Mouse (Mus musculus) liver, embryonic 12.5 days (tissue): ENCODE measurements around the gene Zfp365. TPM values are rescaled to one million over a fixed set of nuclear protein-coding genes. Genes with fewer than 3 reads are reported as not detected.

Source experiments
- ATAC-seq: fragments of 200-750 bp; cut with Nextera tagmentation; 2 replicates; pipeline ENCODE4 v1.8.0; 2017; ENCODE audit warnings: moderate number of reproducible peaks, mild to moderate bottlenecking, moderate library complexity
- H3K27ac ChIP-seq: fragments of 300-500 bp; sonication (generic); 2 replicates; pipeline ENCODE4 v1.5.1; 2016; ENCODE audit warnings: mild to moderate bottlenecking
- H3K27me3 ChIP-seq: fragments of 300-500 bp; sonication (generic); replicated peaks from 2 replicates; pipeline ENCODE4 v1.6.1; 2016; ENCODE audit warnings: mild to moderate bottlenecking, moderate library complexity
- H3K36me3 ChIP-seq: fragments of 300-500 bp; sonication (generic); 2 replicates; pipeline ENCODE4 v1.6.1; 2016; ENCODE audit warnings: mild to moderate bottlenecking, moderate library complexity
- H3K4me1 ChIP-seq: fragments of 300-500 bp; sonication (generic); 2 replicates; pipeline ENCODE4 v1.6.1; 2016
- H3K4me2 ChIP-seq: fragments of 300-500 bp; sonication (generic); 2 replicates; pipeline ENCODE4 v1.6.1; 2016; ENCODE audit warnings: mild to moderate bottlenecking, moderate library complexity
- H3K4me3 ChIP-seq: fragments of 300-500 bp; sonication (generic); 2 replicates; pipeline ENCODE4 v1.5.1; 2016; ENCODE audit warnings: mild to moderate bottlenecking, moderate library complexity
- H3K9ac ChIP-seq: fragments of 300-500 bp; sonication (generic); 2 replicates; pipeline ENCODE4 v1.6.1; 2016; ENCODE audit warnings: mild to moderate bottlenecking, moderate library complexity
- H3K9me3 ChIP-seq: fragments of 300-500 bp; sonication (generic); replicated peaks from 2 replicates; pipeline ENCODE4 v1.6.1; 2016; ENCODE audit warnings: mild to moderate bottlenecking, moderate library complexity
- whole genome bisulfite sequencing: fragments of 180-500 bp; shearing (Covaris S2); methylation state at CpG from one replicate; pipeline ENCODE4 v1.1.7; 2016; ENCODE audit not compliant: insufficient replicate concordance; 5-methylcytosine and 5-hydroxymethylcytosine counted together
- polyA plus RNA-seq: library from polyadenylated mRNA; unstranded; fragments of >200 nt; fragmentation: Nextera tagmentation; extraction: Ambion mirVana; gene quantifications from 2 replicates; pipeline ENCODE4 v1.2.1, GENCODE M21; 2016

Gene Zfp365
- polyA plus RNA-seq: 0.12 and 0.17 TPM in 2 replicates

- no peak for ATAC-seq
- WGBS: 5% methylated on average over 43 of the region's 43 CpGs
- Histone ChIP-seq H3K27me3 (peaks cover 36% of the 10 kb centered on the region), H3K9me3 (no peaks in the 10 kb centered on the region), H3K4me1 (0 out of 2 replicates have a peak, but pooled peaks cover 4% of the 10 kb centered on the region), H3K27ac (no peak within 1 kb of the TSS), H3K4me3 (peak within 1 kb of the TSS; percentile 48), H3K9ac (no peak within 1 kb of the TSS), H3K4me2 (peak within 1 kb of the TSS; percentile 69), H3K36me3 (no peaks in the 10 kb centered on the region)
Measured at GRCm38 (mm10) chr10:67912337-67912776, at the start of gene Zfp365. TSS of gene Zfp365 (minus strand) at chr10:67912662.

GRCm38 (mm10) chr10:67959982-67960381, 47.5 kb upstream of the Zfp365 start:
- H3K4me3 ChIP-seq: no peak overlapping the region
- 58% methylated on average over 3 of the region's 3 CpGs for WGBS
- H3K9ac ChIP-seq: no peak overlapping the region
- no peaks in the 10 kb centered on the region for H3K4me1 ChIP-seq
- no peaks in the 10 kb centered on the region for H3K36me3 ChIP-seq
- no peak overlapping the region for H3K4me2 ChIP-seq
- ATAC-seq: no peak
- no peak overlapping the region for H3K27ac ChIP-seq
- H3K9me3 ChIP-seq: no peaks in the 10 kb centered on the region
- H3K27me3 ChIP-seq: no peaks in the 10 kb centered on the region

GRCm38 (mm10) chr10:67955982-67956381, 43.5 kb upstream of the Zfp365 start:
- H3K4me3 ChIP-seq: no peak overlapping the region
- 78% methylated on average over 2 of the region's 2 CpGs for WGBS
- H3K9me3 ChIP-seq: no peaks in the 10 kb centered on the region
- no peak overlapping the region for H3K27ac ChIP-seq
- H3K4me2 ChIP-seq: no peak overlapping the region
- no peaks in the 10 kb centered on the region for H3K4me1 ChIP-seq
- no peak for ATAC-seq
- no peaks in the 10 kb centered on the region for H3K36me3 ChIP-seq
- H3K27me3 ChIP-seq: no peaks in the 10 kb centered on the region
- H3K9ac ChIP-seq: no peak overlapping the region

GRCm38 (mm10) chr10:67951690-67952089, 39.2 kb upstream of the Zfp365 start:
- H3K9ac ChIP-seq: no peak overlapping the region
- H3K27ac ChIP-seq: no peak overlapping the region
- H3K36me3 ChIP-seq: no peaks in the 10 kb centered on the region
- no peaks in the 10 kb centered on the region for H3K4me1 ChIP-seq
- H3K9me3 ChIP-seq: no peaks in the 10 kb centered on the region
- no peak overlapping the region for H3K4me3 ChIP-seq
- no peaks in the 10 kb centered on the region for H3K27me3 ChIP-seq
- H3K4me2 ChIP-seq: no peak overlapping the region
- WGBS: 61% methylated on average over 4 of the region's 4 CpGs
- ATAC-seq: no peak

- WGBS: 35% methylated on average over 8 of the region's 8 CpGs
- Histone ChIP-seq H3K27me3 (no peaks in the 10 kb centered on the region), H3K9ac (no peak overlapping the region), H3K4me3 (no peak overlapping the region), H3K4me1 (no peaks in the 10 kb centered on the region), H3K36me3 (no peaks in the 10 kb centered on the region), H3K27ac (no peak overlapping the region), H3K4me2 (no peak overlapping the region), H3K9me3 (no peaks in the 10 kb centered on the region)
- no peak for ATAC-seq
Measured at GRCm38 (mm10) chr10:67950059-67950748, 37.7 kb upstream of the Zfp365 start.

- ATAC-seq: no peak
- H3K36me3 ChIP-seq: no peaks in the 10 kb centered on the region
- no peaks in the 10 kb centered on the region for H3K4me1 ChIP-seq
- H3K27ac ChIP-seq: no peak overlapping the region
- 70% methylated on average over 4 of the region's 4 CpGs for WGBS
- H3K27me3 ChIP-seq: no peaks in the 10 kb centered on the region
- no peaks in the 10 kb centered on the region for H3K9me3 ChIP-seq
- H3K4me3 ChIP-seq: no peak overlapping the region
- H3K4me2 ChIP-seq: no peak overlapping the region
- no peak overlapping the region for H3K9ac ChIP-seq
Measured at GRCm38 (mm10) chr10:67943513-67943912, 31.1 kb upstream of the Zfp365 start.

GRCm38 (mm10) chr10:67939546-67939945, 27.1 kb upstream of the Zfp365 start:
- Histone ChIP-seq H3K36me3 (no peaks in the 10 kb centered on the region), H3K4me3 (no peak overlapping the region), H3K9me3 (no peaks in the 10 kb centered on the region), H3K9ac (no peak overlapping the region), H3K4me2 (no peak overlapping the region), H3K4me1 (no peaks in the 10 kb centered on the region), H3K27me3 (no peaks in the 10 kb centered on the region), H3K27ac (no peak overlapping the region)
- no peak for ATAC-seq
- WGBS: 73% methylated on average over 12 of the region's 12 CpGs

GRCm38 (mm10) chr10:67937775-67938174, 25.3 kb upstream of the Zfp365 start:
- no peak for ATAC-seq
- no peaks in the 10 kb centered on the region for H3K27me3 ChIP-seq
- no peak overlapping the region for H3K9ac ChIP-seq
- WGBS: 67% methylated on average over 5 of the region's 5 CpGs
- no peak overlapping the region for H3K4me2 ChIP-seq
- no peaks in the 10 kb centered on the region for H3K36me3 ChIP-seq
- H3K4me1 ChIP-seq: no peaks in the 10 kb centered on the region
- H3K4me3 ChIP-seq: no peak overlapping the region
- H3K9me3 ChIP-seq: no peaks in the 10 kb centered on the region
- H3K27ac ChIP-seq: no peak overlapping the region

- H3K27ac ChIP-seq: no peak overlapping the region
- WGBS: 55% methylated on average over 4 of the region's 4 CpGs
- H3K4me2 ChIP-seq: no peak overlapping the region
- no peaks in the 10 kb centered on the region for H3K9me3 ChIP-seq
- H3K36me3 ChIP-seq: no peaks in the 10 kb centered on the region
- H3K4me1 ChIP-seq: no peaks in the 10 kb centered on the region
- H3K27me3 ChIP-seq: no peaks in the 10 kb centered on the region
- no peak for ATAC-seq
- no peak overlapping the region for H3K4me3 ChIP-seq
- H3K9ac ChIP-seq: no peak overlapping the region
Measured at GRCm38 (mm10) chr10:67936944-67937343, 24.5 kb upstream of the Zfp365 start.

- ATAC-seq: no peak
- Histone ChIP-seq H3K27me3 (no peaks in the 10 kb centered on the region), H3K4me1 (no peaks in the 10 kb centered on the region), H3K4me3 (no peak overlapping the region), H3K9me3 (no peaks in the 10 kb centered on the region), H3K4me2 (no peak overlapping the region), H3K9ac (no peak overlapping the region), H3K27ac (no peak overlapping the region), H3K36me3 (no peaks in the 10 kb centered on the region)
- 75% methylated on average over 11 of the region's 11 CpGs for WGBS
Measured at GRCm38 (mm10) chr10:67932780-67933179, 20.3 kb upstream of the Zfp365 start.

- no peaks in the 10 kb centered on the region for H3K9me3 ChIP-seq
- no peak overlapping the region for H3K4me2 ChIP-seq
- no peak overlapping the region for H3K27ac ChIP-seq
- H3K27me3 ChIP-seq: no peaks in the 10 kb centered on the region
- no peaks in the 10 kb centered on the region for H3K36me3 ChIP-seq
- no peak overlapping the region for H3K4me3 ChIP-seq
- WGBS: 63% methylated on average over 4 of the region's 4 CpGs
- no peak overlapping the region for H3K9ac ChIP-seq
- no peak for ATAC-seq
- no peaks in the 10 kb centered on the region for H3K4me1 ChIP-seq
Measured at GRCm38 (mm10) chr10:67931328-67931727, 18.9 kb upstream of the Zfp365 start.

GRCm38 (mm10) chr10:67928584-67928983, 16.1 kb upstream of the Zfp365 start:
- Histone ChIP-seq H3K9ac (no peak overlapping the region), H3K4me2 (no peak overlapping the region), H3K27me3 (no peaks in the 10 kb centered on the region), H3K27ac (no peak overlapping the region), H3K36me3 (no peaks in the 10 kb centered on the region), H3K4me3 (no peak overlapping the region), H3K4me1 (no peaks in the 10 kb centered on the region), H3K9me3 (no peaks in the 10 kb centered on the region)
- 52% methylated on average over 7 of the region's 7 CpGs for WGBS
- no peak for ATAC-seq
